Mouse (Mus musculus): ENCODE data around the gene Tcp11l2. TPM values are rescaled to one million over a fixed set of nuclear protein-coding genes. Genes with fewer than 3 reads are reported as not detected.

The Tcp11l2 gene
- polyA plus RNA-seq, 1 experiment from 2014 or later = 16.3 TPM

DNA sequence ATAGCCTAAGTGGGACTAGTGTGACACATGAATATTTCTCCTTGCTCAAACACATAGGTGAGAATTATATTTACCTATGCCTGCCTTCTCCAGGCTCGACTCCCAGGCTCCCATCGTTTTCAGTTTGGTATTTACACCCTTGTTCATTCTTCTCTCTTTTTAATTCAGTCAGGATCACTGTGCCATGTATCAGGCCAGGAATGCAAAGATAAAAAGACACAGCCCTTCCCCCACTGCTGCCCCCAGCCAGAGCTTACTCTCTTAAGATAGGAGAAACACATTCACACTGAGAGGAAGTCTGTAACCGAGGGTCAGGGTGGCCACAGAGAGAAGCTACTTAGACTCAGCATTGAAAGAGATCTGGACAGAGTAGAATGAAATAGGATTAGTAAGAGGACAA, 35.2 kb downstream of the Tcp11l2 start:
- no peak for ATAC-seq (ENCODE audit: low FRiP score, low TSS enrichment)
- no peaks in the 10 kb centered on the region for H3K9me3 ChIP-seq (ENCODE audit: control insufficient read depth, low read length)
- no peak for DNase-seq (ENCODE audit: low spot score)
- no peaks in the 10 kb centered on the region for H3K36me3 ChIP-seq (ENCODE audit: control insufficient read depth, insufficient read depth, low read length)
- no peak overlapping the region for H3K27ac ChIP-seq (replicated peaks)
- H3K27me3 ChIP-seq (ENCODE audit: control insufficient read depth, insufficient read depth, low read length) = no peaks in the 10 kb centered on the region
- H3K4me3 ChIP-seq (ENCODE audit: low read depth, low read length) = no peak overlapping the region
- no peak overlapping the region for H3K4me2 ChIP-seq (replicated peaks; ENCODE audit: low read depth)
- 60% methylated on average over 3 of the region's 3 CpGs for WGBS
- no peak overlapping the region for H3K9ac ChIP-seq (ENCODE audit: low read length)
- TF ChIP-seq CTCF (IDR thresholded peaks at IDR 0.05; ENCODE audit: low read depth) = no peak
- TF ChIP-seq EP300 (optimal IDR thresholded peaks at IDR 0.05) = no peak
- H3K4me1 ChIP-seq (replicated peaks; ENCODE audit: control insufficient read depth, insufficient read depth) = no peaks in the 10 kb centered on the region

DNA sequence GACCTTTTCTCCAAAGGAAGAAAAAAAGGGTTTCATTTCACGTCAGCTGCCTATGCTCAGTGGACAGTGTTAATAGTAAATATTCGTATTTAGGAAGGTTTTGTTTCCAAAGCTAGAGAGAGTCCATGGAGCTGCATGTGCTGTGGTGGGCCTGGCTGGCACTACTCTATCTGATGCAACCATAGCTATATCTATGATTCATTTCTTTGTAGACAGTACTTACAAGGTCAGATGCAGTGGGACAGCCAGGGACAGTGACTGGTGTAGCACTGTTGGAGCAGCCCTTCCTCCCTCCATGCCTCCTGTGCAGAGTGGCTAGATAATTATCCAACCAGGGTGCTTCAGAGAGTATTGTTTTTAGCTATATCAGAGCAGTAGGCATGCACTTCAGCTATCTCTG, 35.9 kb downstream of the Tcp11l2 start:
- Histone ChIP-seq H3K4me1 (replicated peaks; ENCODE audit: control insufficient read depth, insufficient read depth) (no peaks in the 10 kb centered on the region), H3K36me3 (ENCODE audit: control insufficient read depth, insufficient read depth, low read length) (no peaks in the 10 kb centered on the region), H3K4me3 (ENCODE audit: low read depth, low read length) (no peak overlapping the region), H3K9me3 (ENCODE audit: control insufficient read depth, low read length) (no peaks in the 10 kb centered on the region), H3K27me3 (ENCODE audit: control insufficient read depth, insufficient read depth, low read length) (no peaks in the 10 kb centered on the region), H3K27ac (replicated peaks) (no peak overlapping the region), H3K4me2 (replicated peaks; ENCODE audit: low read depth) (no peak overlapping the region), H3K9ac (ENCODE audit: low read length) (no peak overlapping the region)
- ATAC-seq (ENCODE audit: low FRiP score, low TSS enrichment) (no peak), DNase-seq (ENCODE audit: low spot score) (no peak)
- 83% methylated on average over 2 of the region's 2 CpGs for WGBS
- no peak for TF ChIP-seq CTCF (IDR thresholded peaks at IDR 0.05; ENCODE audit: low read depth)
- no peak for TF ChIP-seq EP300 (optimal IDR thresholded peaks at IDR 0.05)

DNA sequence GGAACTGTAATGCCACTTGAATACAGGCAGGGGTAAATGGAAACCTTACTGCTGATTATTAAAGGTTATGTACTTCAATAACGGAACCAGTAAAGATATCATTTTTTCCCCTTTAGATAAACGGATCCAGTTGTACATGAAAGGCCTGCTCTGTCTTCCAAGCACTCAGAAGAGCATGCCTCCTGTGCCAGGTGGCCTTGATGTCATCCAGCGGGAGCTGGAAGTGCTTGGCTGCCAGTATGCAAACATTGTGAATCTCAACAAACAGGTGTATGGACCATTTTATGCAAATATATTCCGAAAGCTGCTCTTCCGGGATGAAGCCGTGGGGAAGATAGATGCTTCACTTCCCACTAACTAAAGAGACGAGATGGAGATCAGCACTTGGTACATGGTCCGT, 36.9 kb downstream of the Tcp11l2 start:
- H3K27me3 ChIP-seq (ENCODE audit: control insufficient read depth, insufficient read depth, low read length) = no peaks in the 10 kb centered on the region
- no peak overlapping the region for H3K9ac ChIP-seq (ENCODE audit: low read length)
- H3K4me1 ChIP-seq (replicated peaks; ENCODE audit: control insufficient read depth, insufficient read depth) = no peaks in the 10 kb centered on the region
- no peak for ATAC-seq (ENCODE audit: low FRiP score, low TSS enrichment)
- TF ChIP-seq EP300 (optimal IDR thresholded peaks at IDR 0.05) (no peak), CTCF (IDR thresholded peaks at IDR 0.05; ENCODE audit: low read depth) (no peak)
- no peak overlapping the region for H3K27ac ChIP-seq (replicated peaks)
- no peaks in the 10 kb centered on the region for H3K9me3 ChIP-seq (ENCODE audit: control insufficient read depth, low read length)
- H3K36me3 ChIP-seq (ENCODE audit: control insufficient read depth, insufficient read depth, low read length) = no peaks in the 10 kb centered on the region
- no peak overlapping the region for H3K4me3 ChIP-seq (ENCODE audit: low read depth, low read length)
- no peak for DNase-seq (ENCODE audit: low spot score)
- H3K4me2 ChIP-seq (replicated peaks; ENCODE audit: low read depth) = no peak overlapping the region
- WGBS = 70% methylated on average over 8 of the region's 8 CpGs

DNA sequence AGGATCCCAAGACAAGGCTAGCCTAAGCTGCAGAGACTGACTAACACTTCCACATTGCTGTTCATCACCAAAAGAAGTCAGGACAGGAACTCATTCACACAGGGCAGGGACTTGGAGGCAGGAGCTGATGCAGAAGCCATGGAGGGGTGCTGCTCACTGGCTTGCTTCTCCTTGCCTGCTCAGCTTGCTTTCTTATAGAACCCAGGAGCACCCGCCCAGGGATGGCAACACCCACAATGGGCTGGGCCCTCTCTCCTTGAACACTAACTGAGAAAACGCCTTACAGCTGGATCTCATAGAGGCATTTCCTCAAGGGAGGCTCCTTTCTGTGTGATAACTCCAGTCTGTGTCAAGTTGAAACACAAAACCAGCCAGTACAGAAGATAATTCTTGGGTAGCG, 38.6 kb downstream of the Tcp11l2 start:
- ATAC-seq (ENCODE audit: low FRiP score, low TSS enrichment) (no peak), DNase-seq (ENCODE audit: low spot score) (no peak)
- Histone ChIP-seq H3K36me3 (ENCODE audit: control insufficient read depth, insufficient read depth, low read length) (no peaks in the 10 kb centered on the region), H3K27me3 (ENCODE audit: control insufficient read depth, insufficient read depth, low read length) (no peaks in the 10 kb centered on the region), H3K4me3 (ENCODE audit: low read depth, low read length) (no peak overlapping the region), H3K4me2 (replicated peaks; ENCODE audit: low read depth) (no peak overlapping the region), H3K9me3 (ENCODE audit: control insufficient read depth, low read length) (no peaks in the 10 kb centered on the region), H3K27ac (replicated peaks) (no peak overlapping the region), H3K4me1 (replicated peaks; ENCODE audit: control insufficient read depth, insufficient read depth) (no peaks in the 10 kb centered on the region), H3K9ac (ENCODE audit: low read length) (no peak overlapping the region)
- WGBS = 72% methylated on average over 3 of the region's 3 CpGs
- TF ChIP-seq CTCF (IDR thresholded peaks at IDR 0.05; ENCODE audit: low read depth) = no peak

DNA sequence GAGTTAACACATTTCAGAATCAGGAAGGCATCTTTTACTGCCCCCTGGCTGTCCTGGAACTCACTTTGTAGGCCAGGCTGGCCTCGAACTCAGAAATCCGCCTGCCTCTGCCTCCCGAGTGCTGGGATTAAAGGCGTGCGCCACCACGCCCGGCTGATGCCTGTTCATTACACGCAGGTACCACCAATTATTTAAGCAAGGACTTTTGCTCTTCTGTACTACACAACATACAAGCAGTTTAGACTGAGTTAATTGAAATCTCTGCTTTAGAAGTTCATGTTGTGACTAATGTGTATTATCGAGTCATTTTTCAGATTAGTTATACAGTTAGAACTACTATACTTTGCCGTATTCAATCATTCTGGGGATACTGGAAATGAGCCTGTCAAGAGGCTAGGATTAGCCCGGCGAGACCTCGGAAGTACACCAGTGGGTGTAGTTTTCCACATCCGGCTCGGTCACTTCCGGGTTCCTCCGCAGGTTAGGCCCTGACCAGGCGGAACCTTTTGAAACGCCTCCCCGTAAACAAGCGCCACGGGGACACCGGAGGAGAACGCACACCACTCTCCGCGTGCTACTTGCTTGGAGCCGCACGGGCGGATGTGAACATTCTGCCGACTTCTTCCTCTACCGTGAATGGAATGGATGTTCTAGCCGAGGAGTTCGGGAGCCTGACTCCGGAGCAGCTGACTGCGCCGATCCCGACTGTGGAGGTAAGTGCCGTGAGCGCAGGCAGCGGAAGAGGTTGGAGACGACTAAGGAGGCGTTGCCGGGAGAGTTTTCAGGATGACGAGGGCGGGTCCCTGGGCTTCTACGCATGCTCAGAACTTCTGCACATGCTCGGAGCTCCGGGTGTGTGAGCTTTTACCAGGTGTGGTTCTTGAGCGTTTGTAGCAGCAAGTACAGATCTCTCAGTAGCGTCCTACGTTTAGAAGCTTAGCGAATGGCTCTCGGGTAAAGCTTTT, 45.7 kb downstream of the Tcp11l2 start, which contains the start of gene Polr3b:
Gene Polr3b (plus strand): TSS at position 467 of the 965 bp plus-strand sequence.
- TF ChIP-seq CTCF (IDR thresholded peaks at IDR 0.05; ENCODE audit: low read depth) = peak; percentile 46
- peak; percentile 88 for TF ChIP-seq EP300 (optimal IDR thresholded peaks at IDR 0.05)
- peak within 1 kb of the TSS; percentile 63 for H3K4me3 ChIP-seq (ENCODE audit: low read depth, low read length)

DNA sequence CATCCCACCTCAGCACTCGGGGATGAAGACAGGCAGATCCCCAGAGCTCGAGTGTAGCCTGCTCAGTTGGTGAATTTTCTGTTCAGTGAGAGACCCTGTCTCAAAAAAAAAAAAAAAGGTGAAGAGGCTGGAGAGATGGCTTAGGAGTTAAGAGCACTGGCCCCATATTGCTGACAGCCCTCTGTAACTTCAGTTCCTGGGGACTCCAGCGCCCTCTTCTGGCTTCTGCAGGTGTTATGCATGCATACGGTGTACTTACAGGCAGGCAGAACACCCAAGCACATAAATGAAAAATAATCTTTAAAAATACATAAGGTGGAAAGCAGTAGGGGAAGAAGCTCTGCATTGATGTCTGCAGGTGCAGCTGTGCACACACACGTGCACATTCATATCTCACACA, 54.8 kb downstream of the Tcp11l2 start:
- Histone ChIP-seq H3K27ac (replicated peaks) (no peak overlapping the region), H3K4me2 (replicated peaks; ENCODE audit: low read depth) (no peak overlapping the region), H3K4me3 (ENCODE audit: low read depth, low read length) (no peak overlapping the region), H3K36me3 (ENCODE audit: control insufficient read depth, insufficient read depth, low read length) (peaks cover 6% of the 10 kb centered on the region; the same call in 1 of the 2 replicates), H3K27me3 (ENCODE audit: control insufficient read depth, insufficient read depth, low read length) (no peaks in the 10 kb centered on the region), H3K9me3 (ENCODE audit: control insufficient read depth, low read length) (no peaks in the 10 kb centered on the region), H3K9ac (ENCODE audit: low read length) (no peak overlapping the region), H3K4me1 (replicated peaks; ENCODE audit: control insufficient read depth, insufficient read depth) (no peaks in the 10 kb centered on the region)
- WGBS = 67% methylated on average over 5 of the region's 5 CpGs
- no peak for TF ChIP-seq EP300 (optimal IDR thresholded peaks at IDR 0.05)
- TF ChIP-seq CTCF (IDR thresholded peaks at IDR 0.05; ENCODE audit: low read depth) = peak; percentile 69
- ATAC-seq (ENCODE audit: low FRiP score, low TSS enrichment) (no peak), DNase-seq (ENCODE audit: low spot score) (peak; percentile 44)

More for the DNA sequence above, 45.7 kb downstream of the Tcp11l2 start, which contains the start of gene Polr3b:
- WGBS = 7% methylated on average over 53 of the region's 53 CpGs
- Histone ChIP-seq H3K9me3 (ENCODE audit: control insufficient read depth, low read length) (no peaks in the 10 kb centered on the region), H3K27ac (replicated peaks) (peak within 1 kb of the TSS; percentile 94), H3K9ac (ENCODE audit: low read length) (peak within 1 kb of the TSS; percentile 63), H3K4me1 (replicated peaks; ENCODE audit: control insufficient read depth, insufficient read depth) (no peaks in the 10 kb centered on the region), H3K4me2 (replicated peaks; ENCODE audit: low read depth) (peak within 1 kb of the TSS; percentile 87), H3K36me3 (ENCODE audit: control insufficient read depth, insufficient read depth, low read length) (no peaks in the 10 kb centered on the region), H3K27me3 (ENCODE audit: control insufficient read depth, insufficient read depth, low read length) (no peaks in the 10 kb centered on the region)
- ATAC-seq (ENCODE audit: low FRiP score, low TSS enrichment) (peak; percentile 99), DNase-seq (ENCODE audit: low spot score) (peak; percentile 95)

Measured in stomach, postnatal 0 days (tissue).